Mouse (Mus musculus) lung, adult 2 months (tissue): ENCODE measurements around the gene Vmn1r113.
"Not testable (repeated sequence)": the region's sequence is repeated elsewhere in the genome, so short reads cannot be mapped to it uniquely, and the experiment has no call there.

ENCODE experiments used
- CTCF ChIP-seq: fragments of 200-500 bp; IDR thresholded peaks from 2 replicates; pipeline ENCODE4 v1.5.1; 2011; ENCODE audit warnings: mild to moderate bottlenecking, low read length, control low read depth; ENCODE audit not compliant: insufficient read depth
- POLR2A ChIP-seq: fragments of 200-500 bp; IDR thresholded peaks from 2 replicates; pipeline ENCODE4 v1.6.1; 2011; ENCODE audit warnings: low read depth, mild to moderate bottlenecking, control low read depth, low read length, borderline replicate concordance; ENCODE audit errors: extremely low read depth

DNA sequence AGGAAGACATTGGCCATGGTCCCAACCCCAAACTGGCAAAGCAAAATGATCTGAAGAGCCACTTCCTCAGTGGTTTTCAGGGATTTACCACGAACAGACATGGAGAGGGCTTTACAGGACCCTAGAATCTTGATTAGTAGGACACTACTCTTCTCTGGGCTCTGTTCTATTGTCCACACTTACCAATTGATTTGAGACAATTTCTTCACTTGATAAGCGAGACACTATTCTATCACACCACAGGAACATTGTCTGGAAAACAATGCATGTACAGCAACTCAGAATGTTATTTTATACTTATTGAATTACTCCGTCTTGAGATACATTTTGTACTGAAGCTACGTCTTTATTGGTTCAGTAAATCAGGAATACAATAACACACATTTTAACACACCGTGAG is 25.0 kb downstream of the Vmn1r113 start, which contains the start of gene Vmn1r114:
- not testable (repeated sequence) for TF ChIP-seq POLR2A, CTCF
